Mouse (Mus musculus): ENCODE data around the gene Sh2d7. TPM values are rescaled to one million over a fixed set of nuclear protein-coding genes. Genes with fewer than 3 reads are reported as not detected.

Sh2d7 gene
- polyA plus RNA-seq, 1 experiment from 2014 or later, result not detected

GRCm38 (mm10) chr9:54502873-54503272 lies 35.9 kb upstream of the Sh2d7 start:
- WGBS, result 10% methylated on average over 12 of the region's 12 CpGs
- DNase-seq (ENCODE audit: low spot score), result peak; percentile 23
- Histone ChIP-seq H3K27me3 (ENCODE audit: control insufficient read depth, insufficient read depth, low read length) (0 out of 2 replicates have a peak, but pooled peaks cover 4% of the 10 kb centered on the region), H3K4me3 (ENCODE audit: low read depth, low read length) (no peak overlapping the region), H3K9me3 (ENCODE audit: control insufficient read depth, low read length) (no peaks in the 10 kb centered on the region), H3K9ac (ENCODE audit: low read length) (no peak overlapping the region), H3K27ac (replicated peaks; ENCODE audit: low read depth, low read length) (no peak overlapping the region), H3K36me3 (ENCODE audit: control insufficient read depth, insufficient read depth, low read length) (no peaks in the 10 kb centered on the region), H3K4me2 (ENCODE audit: low read depth, severe bottlenecking) (no peak overlapping the region), H3K4me1 (ENCODE audit: control insufficient read depth, insufficient read depth, low read length) (no peaks in the 10 kb centered on the region)
- ATAC-seq (ENCODE audit: insufficient number of reproducible peaks, low FRiP score, low TSS enrichment, low read depth), result no peak

- no peaks in the 10 kb centered on the region for H3K9me3 ChIP-seq (ENCODE audit: control insufficient read depth, low read length)
- DNase-seq (ENCODE audit: low spot score) (no peak), ATAC-seq (ENCODE audit: insufficient number of reproducible peaks, low FRiP score, low TSS enrichment, low read depth) (no peak)
- no peak overlapping the region for H3K4me2 ChIP-seq (ENCODE audit: low read depth, severe bottlenecking)
- no peak overlapping the region for H3K27ac ChIP-seq (replicated peaks; ENCODE audit: low read depth, low read length)
- no peaks in the 10 kb centered on the region for H3K27me3 ChIP-seq (ENCODE audit: control insufficient read depth, insufficient read depth, low read length)
- 70% methylated on average over 2 of the region's 2 CpGs for WGBS
- H3K9ac ChIP-seq (ENCODE audit: low read length), result no peak overlapping the region
- no peaks in the 10 kb centered on the region for H3K36me3 ChIP-seq (ENCODE audit: control insufficient read depth, insufficient read depth, low read length)
- no peaks in the 10 kb centered on the region for H3K4me1 ChIP-seq (ENCODE audit: control insufficient read depth, insufficient read depth, low read length)
- H3K4me3 ChIP-seq (ENCODE audit: low read depth, low read length), result no peak overlapping the region
These were observed 22.8 kb upstream of the Sh2d7 start for GRCm38 (mm10) chr9:54515991-54516390.

GRCm38 (mm10) chr9:54518921-54519320 lies 19.9 kb upstream of the Sh2d7 start:
- no peaks in the 10 kb centered on the region for H3K27me3 ChIP-seq (ENCODE audit: control insufficient read depth, insufficient read depth, low read length)
- no peak for ATAC-seq (ENCODE audit: insufficient number of reproducible peaks, low FRiP score, low TSS enrichment, low read depth)
- WGBS, result 69% methylated on average over 7 of the region's 7 CpGs
- H3K36me3 ChIP-seq (ENCODE audit: control insufficient read depth, insufficient read depth, low read length), result no peaks in the 10 kb centered on the region
- H3K9me3 ChIP-seq (ENCODE audit: control insufficient read depth, low read length), result no peaks in the 10 kb centered on the region
- H3K27ac ChIP-seq (replicated peaks; ENCODE audit: low read depth, low read length), result no peak overlapping the region
- no peak overlapping the region for H3K4me3 ChIP-seq (ENCODE audit: low read depth, low read length)
- H3K4me2 ChIP-seq (ENCODE audit: low read depth, severe bottlenecking), result no peak overlapping the region
- no peaks in the 10 kb centered on the region for H3K4me1 ChIP-seq (ENCODE audit: control insufficient read depth, insufficient read depth, low read length)
- DNase-seq (ENCODE audit: low spot score), result no peak
- H3K9ac ChIP-seq (ENCODE audit: low read length), result no peak overlapping the region

- H3K27ac ChIP-seq (replicated peaks; ENCODE audit: low read depth, low read length), result no peak overlapping the region
- no peak for ATAC-seq (ENCODE audit: insufficient number of reproducible peaks, low FRiP score, low TSS enrichment, low read depth)
- H3K9me3 ChIP-seq (ENCODE audit: control insufficient read depth, low read length), result no peaks in the 10 kb centered on the region
- no peaks in the 10 kb centered on the region for H3K4me1 ChIP-seq (ENCODE audit: control insufficient read depth, insufficient read depth, low read length)
- H3K4me2 ChIP-seq (ENCODE audit: low read depth, severe bottlenecking), result no peak overlapping the region
- H3K27me3 ChIP-seq (ENCODE audit: control insufficient read depth, insufficient read depth, low read length), result no peaks in the 10 kb centered on the region
- DNase-seq (ENCODE audit: low spot score), result no peak
- H3K4me3 ChIP-seq (ENCODE audit: low read depth, low read length), result no peak overlapping the region
- no peak overlapping the region for H3K9ac ChIP-seq (ENCODE audit: low read length)
- no peaks in the 10 kb centered on the region for H3K36me3 ChIP-seq (ENCODE audit: control insufficient read depth, insufficient read depth, low read length)
- WGBS, result 86% methylated on average over 4 of the region's 4 CpGs
These were observed 18.5 kb upstream of the Sh2d7 start for GRCm38 (mm10) chr9:54520286-54520685.

- no peak overlapping the region for H3K4me3 ChIP-seq (ENCODE audit: low read depth, low read length)
These were observed 11.1 kb upstream of the Sh2d7 start for GRCm38 (mm10) chr9:54527694-54528093.

GRCm38 (mm10) chr9:54529950-54530349 lies 8.8 kb upstream of the Sh2d7 start:
- DNase-seq (ENCODE audit: low spot score) (no peak), ATAC-seq (ENCODE audit: insufficient number of reproducible peaks, low FRiP score, low TSS enrichment, low read depth) (no peak)
- 80% methylated on average over 2 of the region's 2 CpGs for WGBS

More at GRCm38 (mm10) chr9:54527694-54528093, 11.1 kb upstream of the Sh2d7 start:
- WGBS, result 76% methylated on average over 7 of the region's 7 CpGs
- no peaks in the 10 kb centered on the region for H3K27me3 ChIP-seq (ENCODE audit: control insufficient read depth, insufficient read depth, low read length)
- DNase-seq (ENCODE audit: low spot score) (no peak), ATAC-seq (ENCODE audit: insufficient number of reproducible peaks, low FRiP score, low TSS enrichment, low read depth) (no peak)
- no peak overlapping the region for H3K27ac ChIP-seq (replicated peaks; ENCODE audit: low read depth, low read length)
- H3K4me1 ChIP-seq (ENCODE audit: control insufficient read depth, insufficient read depth, low read length), result no peaks in the 10 kb centered on the region
- no peaks in the 10 kb centered on the region for H3K9me3 ChIP-seq (ENCODE audit: control insufficient read depth, low read length)
- no peak overlapping the region for H3K9ac ChIP-seq (ENCODE audit: low read length)
- no peaks in the 10 kb centered on the region for H3K36me3 ChIP-seq (ENCODE audit: control insufficient read depth, insufficient read depth, low read length)
- no peak overlapping the region for H3K4me2 ChIP-seq (ENCODE audit: low read depth, severe bottlenecking)

GRCm38 (mm10) chr9:54530836-54531235 lies 7.9 kb upstream of the Sh2d7 start:
- H3K4me2 ChIP-seq (ENCODE audit: low read depth, severe bottlenecking), result no peak overlapping the region
- H3K9me3 ChIP-seq (ENCODE audit: control insufficient read depth, low read length), result no peaks in the 10 kb centered on the region
- no peaks in the 10 kb centered on the region for H3K36me3 ChIP-seq (ENCODE audit: control insufficient read depth, insufficient read depth, low read length)
- no peaks in the 10 kb centered on the region for H3K4me1 ChIP-seq (ENCODE audit: control insufficient read depth, insufficient read depth, low read length)
- no peak overlapping the region for H3K27ac ChIP-seq (replicated peaks; ENCODE audit: low read depth, low read length)
- no peaks in the 10 kb centered on the region for H3K27me3 ChIP-seq (ENCODE audit: control insufficient read depth, insufficient read depth, low read length)
- no peak overlapping the region for H3K4me3 ChIP-seq (ENCODE audit: low read depth, low read length)
- no peak overlapping the region for H3K9ac ChIP-seq (ENCODE audit: low read length)
- 85% methylated on average over 6 of the region's 6 CpGs for WGBS
- no peak for DNase-seq (ENCODE audit: low spot score)
- no peak for ATAC-seq (ENCODE audit: insufficient number of reproducible peaks, low FRiP score, low TSS enrichment, low read depth)

More at GRCm38 (mm10) chr9:54529950-54530349, 8.8 kb upstream of the Sh2d7 start:
- no peaks in the 10 kb centered on the region for H3K4me1 ChIP-seq (ENCODE audit: control insufficient read depth, insufficient read depth, low read length)
- H3K27me3 ChIP-seq (ENCODE audit: control insufficient read depth, insufficient read depth, low read length), result no peaks in the 10 kb centered on the region
- no peak overlapping the region for H3K27ac ChIP-seq (replicated peaks; ENCODE audit: low read depth, low read length)
- no peaks in the 10 kb centered on the region for H3K36me3 ChIP-seq (ENCODE audit: control insufficient read depth, insufficient read depth, low read length)
- H3K4me3 ChIP-seq (ENCODE audit: low read depth, low read length), result no peak overlapping the region
- no peak overlapping the region for H3K9ac ChIP-seq (ENCODE audit: low read length)
- no peak overlapping the region for H3K4me2 ChIP-seq (ENCODE audit: low read depth, severe bottlenecking)
- no peaks in the 10 kb centered on the region for H3K9me3 ChIP-seq (ENCODE audit: control insufficient read depth, low read length)

GRCm38 (mm10) chr9:54531421-54531820 lies 7.4 kb upstream of the Sh2d7 start:
- no peaks in the 10 kb centered on the region for H3K9me3 ChIP-seq (ENCODE audit: control insufficient read depth, low read length)
- ATAC-seq (ENCODE audit: insufficient number of reproducible peaks, low FRiP score, low TSS enrichment, low read depth) (no peak), DNase-seq (ENCODE audit: low spot score) (no peak)
- H3K36me3 ChIP-seq (ENCODE audit: control insufficient read depth, insufficient read depth, low read length), result no peaks in the 10 kb centered on the region
- H3K9ac ChIP-seq (ENCODE audit: low read length), result no peak overlapping the region
- H3K4me2 ChIP-seq (ENCODE audit: low read depth, severe bottlenecking), result no peak overlapping the region
- H3K27me3 ChIP-seq (ENCODE audit: control insufficient read depth, insufficient read depth, low read length), result no peaks in the 10 kb centered on the region
- no peaks in the 10 kb centered on the region for H3K4me1 ChIP-seq (ENCODE audit: control insufficient read depth, insufficient read depth, low read length)
- H3K27ac ChIP-seq (replicated peaks; ENCODE audit: low read depth, low read length), result no peak overlapping the region
- no peak overlapping the region for H3K4me3 ChIP-seq (ENCODE audit: low read depth, low read length)

GRCm38 (mm10) chr9:54532926-54533325 lies 5.9 kb upstream of the Sh2d7 start:
- Histone ChIP-seq H3K4me2 (ENCODE audit: low read depth, severe bottlenecking) (no peak overlapping the region), H3K4me3 (ENCODE audit: low read depth, low read length) (no peak overlapping the region), H3K27me3 (ENCODE audit: control insufficient read depth, insufficient read depth, low read length) (no peaks in the 10 kb centered on the region), H3K9me3 (ENCODE audit: control insufficient read depth, low read length) (no peaks in the 10 kb centered on the region), H3K27ac (replicated peaks; ENCODE audit: low read depth, low read length) (no peak overlapping the region), H3K36me3 (ENCODE audit: control insufficient read depth, insufficient read depth, low read length) (no peaks in the 10 kb centered on the region), H3K9ac (ENCODE audit: low read length) (no peak overlapping the region), H3K4me1 (ENCODE audit: control insufficient read depth, insufficient read depth, low read length) (no peaks in the 10 kb centered on the region)
- ATAC-seq (ENCODE audit: insufficient number of reproducible peaks, low FRiP score, low TSS enrichment, low read depth) (no peak), DNase-seq (ENCODE audit: low spot score) (no peak)
- WGBS, result 92% methylated on average over 2 of the region's 2 CpGs
